Mouse (Mus musculus) ES-Bruce4 (cell line): ENCODE results near the gene Anks1b. TPM values are rescaled to one million over a fixed set of nuclear protein-coding genes. Genes with fewer than 3 reads are reported as not detected.

Experiments
- H3K27ac ChIP-seq: 2 replicates; pipeline ENCODE4 v1.5.1; 2012; ENCODE audit warnings: low read length, inconsistent platforms; ENCODE audit not compliant: insufficient read depth
- H3K27me3 ChIP-seq: 2 replicates; pipeline ENCODE4 v1.6.1; 2012; ENCODE audit warnings: mild to moderate bottlenecking, low read length, inconsistent platforms; ENCODE audit not compliant: control insufficient read depth, poor library complexity, insufficient read depth, severe bottlenecking
- H3K36me3 ChIP-seq: 2 replicates; pipeline ENCODE4 v1.6.1; 2012; ENCODE audit warnings: inconsistent platforms, mild to moderate bottlenecking, low read length, moderate library complexity; ENCODE audit not compliant: control insufficient read depth, poor library complexity, insufficient read depth, severe bottlenecking
- H3K4me1 ChIP-seq: one replicate; pipeline ENCODE4 v1.8.1; 2011; ENCODE audit warnings: low read length; ENCODE audit not compliant: control insufficient read depth, insufficient read depth
- H3K4me3 ChIP-seq: 2 replicates; pipeline ENCODE4 v1.5.1; 2011; ENCODE audit warnings: low read depth, mild to moderate bottlenecking, low read length
- H3K9ac ChIP-seq: 2 replicates; pipeline ENCODE4 v1.6.1; 2012; ENCODE audit warnings: low read depth, mild to moderate bottlenecking, inconsistent platforms; ENCODE audit not compliant: poor library complexity, severe bottlenecking
- H3K9me3 ChIP-seq: replicated peaks from 2 replicates; pipeline ENCODE4 v1.6.1; 2012; ENCODE audit warnings: mild to moderate bottlenecking, low read length, inconsistent platforms; ENCODE audit not compliant: control insufficient read depth, poor library complexity, insufficient read depth, severe bottlenecking
- CTCF ChIP-seq: IDR thresholded peaks from one replicate; pipeline ENCODE4 v1.8.1; 2011; ENCODE audit warnings: low read depth, low read length
- EP300 ChIP-seq: IDR thresholded peaks from 2 replicates; pipeline ENCODE4 v1.6.1; 2011; ENCODE audit warnings: low read depth, low read length; ENCODE audit not compliant: insufficient read depth
- POLR2A ChIP-seq: IDR thresholded peaks from one replicate; pipeline ENCODE4 v1.8.1; 2011; ENCODE audit warnings: low read length; ENCODE audit not compliant: insufficient read depth
- polyA plus RNA-seq: library from polyadenylated mRNA; stranded (reverse); fragments of >200 nt; gene quantifications from 2 replicates; pipeline ENCODE4 v1.2.4, GENCODE M21; 2011; ENCODE audit warnings: low read depth; ENCODE audit not compliant: missing spikeins, insufficient read depth, insufficient read length

Gene Anks1b
- polyA plus RNA-seq, 1 experiment, result 2.3 TPM

- no peak overlapping the region for H3K27ac ChIP-seq
- H3K27me3 ChIP-seq, result no peaks in the 10 kb centered on the region
- no peak overlapping the region for H3K9ac ChIP-seq
- no peak for TF ChIP-seq CTCF
- TF ChIP-seq EP300, result no peak
- TF ChIP-seq POLR2A, result no peak
- H3K9me3 ChIP-seq, result no peaks in the 10 kb centered on the region
- H3K36me3 ChIP-seq, result no peaks in the 10 kb centered on the region
- H3K4me1 ChIP-seq, result no peaks in the 10 kb centered on the region
- H3K4me3 ChIP-seq, result no peak overlapping the region
Measured at GRCm38 (mm10) chr10:90431527-90431926, 558.2 kb downstream of the Anks1b start.

- H3K27me3 ChIP-seq, result no peaks in the 10 kb centered on the region
Measured at GRCm38 (mm10) chr10:90431974-90432373, 558.7 kb downstream of the Anks1b start.

GRCm38 (mm10) chr10:90432479-90432878, 559.2 kb downstream of the Anks1b start:
- H3K9ac ChIP-seq, result no peak overlapping the region
- TF ChIP-seq POLR2A (no peak), EP300 (no peak), CTCF (no peak)
- no peak overlapping the region for H3K4me3 ChIP-seq

More at GRCm38 (mm10) chr10:90431974-90432373, 558.7 kb downstream of the Anks1b start:
- no peaks in the 10 kb centered on the region for H3K9me3 ChIP-seq
- H3K27ac ChIP-seq, result no peak overlapping the region
- TF ChIP-seq POLR2A (no peak), CTCF (no peak), EP300 (no peak)
- no peak overlapping the region for H3K4me3 ChIP-seq
- H3K36me3 ChIP-seq, result no peaks in the 10 kb centered on the region
- H3K4me1 ChIP-seq, result no peaks in the 10 kb centered on the region
- no peak overlapping the region for H3K9ac ChIP-seq

GRCm38 (mm10) chr10:90441036-90441435, 567.7 kb downstream of the Anks1b start:
- Histone ChIP-seq H3K27ac (no peak overlapping the region), H3K36me3 (no peaks in the 10 kb centered on the region)

More at GRCm38 (mm10) chr10:90432479-90432878, 559.2 kb downstream of the Anks1b start:
- H3K27me3 ChIP-seq, result no peaks in the 10 kb centered on the region
- H3K4me1 ChIP-seq, result no peaks in the 10 kb centered on the region
- no peaks in the 10 kb centered on the region for H3K36me3 ChIP-seq
- no peaks in the 10 kb centered on the region for H3K9me3 ChIP-seq
- no peak overlapping the region for H3K27ac ChIP-seq

GRCm38 (mm10) chr10:90441656-90442055, 568.3 kb downstream of the Anks1b start:
- Histone ChIP-seq H3K4me1 (no peaks in the 10 kb centered on the region), H3K27ac (no peak overlapping the region), H3K9me3 (no peaks in the 10 kb centered on the region), H3K36me3 (no peaks in the 10 kb centered on the region), H3K9ac (no peak overlapping the region), H3K27me3 (no peaks in the 10 kb centered on the region), H3K4me3 (no peak overlapping the region)
- no peak for TF ChIP-seq CTCF
- TF ChIP-seq EP300, result no peak
- TF ChIP-seq POLR2A, result no peak

More at GRCm38 (mm10) chr10:90441036-90441435, 567.7 kb downstream of the Anks1b start:
- Histone ChIP-seq H3K9me3 (no peaks in the 10 kb centered on the region), H3K9ac (no peak overlapping the region), H3K4me1 (no peaks in the 10 kb centered on the region), H3K27me3 (no peaks in the 10 kb centered on the region), H3K4me3 (no peak overlapping the region)
- TF ChIP-seq CTCF (no peak), EP300 (no peak), POLR2A (no peak)

- H3K27ac ChIP-seq, result no peak overlapping the region
- H3K4me1 ChIP-seq, result no peaks in the 10 kb centered on the region
- H3K36me3 ChIP-seq, result no peaks in the 10 kb centered on the region
- H3K9ac ChIP-seq, result no peak overlapping the region
- no peak for TF ChIP-seq EP300
- TF ChIP-seq POLR2A, result no peak
- TF ChIP-seq CTCF, result no peak
- H3K9me3 ChIP-seq, result no peaks in the 10 kb centered on the region
- H3K27me3 ChIP-seq, result no peaks in the 10 kb centered on the region
- H3K4me3 ChIP-seq, result no peak overlapping the region
Measured at GRCm38 (mm10) chr10:90464906-90465305, 591.6 kb downstream of the Anks1b start.
